Mouse (Mus musculus): ENCODE measurements around the gene Sv2b. TPM values are rescaled to one million over a fixed set of nuclear protein-coding genes. Genes with fewer than 3 reads are reported as not detected.
"Not testable (repeated sequence)": the region's sequence is repeated elsewhere in the genome, so short reads cannot be mapped to it uniquely, and the experiment has no call there.

Gene Sv2b
- polyA plus RNA-seq, 1 experiment, result 0.16 TPM

- WGBS, result 89% methylated on average over 4 of the region's 4 CpGs
Observed at GRCm38 (mm10) chr7:75224206-75224605, 84.9 kb downstream of the Sv2b start.

GRCm38 (mm10) chr7:75222704-75223431, 86.2 kb downstream of the Sv2b start:
- WGBS, result 58% methylated on average over 7 of the region's 7 CpGs
- DNase-seq (ENCODE audit: low read depth, low spot score), result no peak

More at GRCm38 (mm10) chr7:75224206-75224605, 84.9 kb downstream of the Sv2b start:
- no peak for DNase-seq (ENCODE audit: low read depth, low spot score)

GRCm38 (mm10) chr7:75220786-75221185, 88.3 kb downstream of the Sv2b start:
- 4% methylated on average over 1 of the region's 1 CpGs for WGBS
- DNase-seq (ENCODE audit: low read depth, low spot score), result no peak

- DNase-seq (ENCODE audit: low read depth, low spot score), result no peak
Observed at GRCm38 (mm10) chr7:75220296-75220695, 88.8 kb downstream of the Sv2b start.

- WGBS, result 85% methylated on average over 7 of the region's 7 CpGs
- no peak for DNase-seq (ENCODE audit: low read depth, low spot score)
Observed at GRCm38 (mm10) chr7:75216180-75216579, 92.9 kb downstream of the Sv2b start.

- no peak for DNase-seq (ENCODE audit: low read depth, low spot score)
- WGBS, result 72% methylated on average over 4 of the region's 4 CpGs
Observed at GRCm38 (mm10) chr7:75209221-75209641, 99.8 kb downstream of the Sv2b start.

GRCm38 (mm10) chr7:75207965-75208644, 101.0 kb downstream of the Sv2b start:
- no peak for DNase-seq (ENCODE audit: low read depth, low spot score)
- WGBS, result 87% methylated on average over 3 of the region's 3 CpGs

GRCm38 (mm10) chr7:75206671-75207070, 102.4 kb downstream of the Sv2b start:
- no peak for DNase-seq (ENCODE audit: low read depth, low spot score)
- 88% methylated on average over 3 of the region's 3 CpGs for WGBS

- DNase-seq (ENCODE audit: low read depth, low spot score), result no peak
- WGBS, result 59% methylated on average over 3 of the region's 3 CpGs
Observed at GRCm38 (mm10) chr7:75205386-75205785, 103.7 kb downstream of the Sv2b start.

GRCm38 (mm10) chr7:75194919-75195230, 114.2 kb downstream of the Sv2b start:
- DNase-seq (ENCODE audit: low read depth, low spot score), result not testable (repeated sequence)
- WGBS, result 92% methylated on average over 1 of the region's 1 CpGs

GRCm38 (mm10) chr7:75194158-75194918, 114.7 kb downstream of the Sv2b start:
- WGBS, result 98% methylated on average over 4 of the region's 4 CpGs

GRCm38 (mm10) chr7:75190192-75190591, 118.9 kb downstream of the Sv2b start:
- WGBS, result 68% methylated on average over 3 of the region's 3 CpGs
- DNase-seq (ENCODE audit: low read depth, low spot score), result no peak

More at GRCm38 (mm10) chr7:75194158-75194918, 114.7 kb downstream of the Sv2b start:
- no peak for DNase-seq (ENCODE audit: low read depth, low spot score)

GRCm38 (mm10) chr7:75175042-75175441, 134.0 kb downstream of the Sv2b start:
- WGBS, result 81% methylated on average over 3 of the region's 3 CpGs

GRCm38 (mm10) chr7:75167481-75167880, 141.6 kb downstream of the Sv2b start:
- no peak for DNase-seq (ENCODE audit: low read depth, low spot score)
- 84% methylated on average over 3 of the region's 3 CpGs for WGBS

More at GRCm38 (mm10) chr7:75175042-75175441, 134.0 kb downstream of the Sv2b start:
- no peak for DNase-seq (ENCODE audit: low read depth, low spot score)

GRCm38 (mm10) chr7:75147174-75147573, 161.9 kb downstream of the Sv2b start:
- DNase-seq (ENCODE audit: low read depth, low spot score), result no peak
- 81% methylated on average over 1 of the region's 1 CpGs for WGBS

GRCm38 (mm10) chr7:75142800-75143199, 166.3 kb downstream of the Sv2b start:
- DNase-seq (ENCODE audit: low read depth, low spot score), result no peak
- WGBS, result 44% methylated on average over 2 of the region's 2 CpGs

- no peak for DNase-seq (ENCODE audit: low read depth, low spot score)
- 12% methylated on average over 17 of the region's 17 CpGs for WGBS
Observed at GRCm38 (mm10) chr7:75141919-75142700, 167.0 kb downstream of the Sv2b start.

- DNase-seq (ENCODE audit: low read depth, low spot score), result no peak
- WGBS, result 98% methylated on average over 2 of the region's 2 CpGs
Observed at GRCm38 (mm10) chr7:75139306-75139705, 169.8 kb downstream of the Sv2b start.

- peak; percentile 28 for DNase-seq (ENCODE audit: low read depth, low spot score)
- WGBS, result 25% methylated on average over 15 of the region's 15 CpGs
Observed at GRCm38 (mm10) chr7:75134710-75135617, 174.1 kb downstream of the Sv2b start.
